Mouse (Mus musculus) embryonic fibroblast, embryonic 13.5 days (primary cell): ENCODE data around the gene Tgm6.

Experiments
- CTCF ChIP-seq: IDR thresholded peaks from 2 replicates; pipeline ENCODE4 v1.5.1; 2011; ENCODE audit warnings: mild to moderate bottlenecking, control low read depth, low read length, moderate library complexity, borderline replicate concordance; ENCODE audit not compliant: insufficient read depth
- POLR2A ChIP-seq: IDR thresholded peaks from 2 replicates; pipeline ENCODE4 v1.6.1; 2011; ENCODE audit warnings: low read depth, mild to moderate bottlenecking, control low read depth, low read length, moderate library complexity

- TF ChIP-seq POLR2A: no peak
- no peak for TF ChIP-seq CTCF
Measured at GRCm38 (mm10) chr2:130129687-130130086, 17.5 kb downstream of the Tgm6 start.
